Mouse (Mus musculus): Measurements from ENCODE around the gene Ubr3. TPM values are rescaled to one million over a fixed set of nuclear protein-coding genes. Genes with fewer than 3 reads are reported as not detected.

Ubr3 gene
- polyA plus RNA-seq, 1 experiment from 2014 or later = 10.0 TPM

- H3K9me3 ChIP-seq = no peaks in the 10 kb centered on the region
- ATAC-seq (ENCODE audit: extremely low read depth, insufficient number of reproducible peaks, low FRiP score, low TSS enrichment) = no peak
- no peaks in the 10 kb centered on the region for H3K27me3 ChIP-seq (replicated peaks)
- H3K4me1 ChIP-seq = 0 out of 2 replicates have a peak, but pooled peaks cover 3% of the 10 kb centered on the region
- no peak overlapping the region for H3K27ac ChIP-seq (replicated peaks)
- H3K9ac ChIP-seq = no peak overlapping the region
- 68% methylated on average over 3 of the region's 3 CpGs for WGBS
- H3K36me3 ChIP-seq = peaks cover 63% of the 10 kb centered on the region
- H3K4me3 ChIP-seq = no peak overlapping the region
- no peak overlapping the region for H3K4me2 ChIP-seq
Observed at GRCm38 (mm10) chr2:69917301-69917700, 20.3 kb downstream of the Ubr3 start.

- 61% methylated on average over 3 of the region's 3 CpGs for WGBS
- Histone ChIP-seq H3K9me3 (no peaks in the 10 kb centered on the region), H3K4me1 (0 out of 2 replicates have a peak, but pooled peaks cover 3% of the 10 kb centered on the region), H3K27me3 (replicated peaks) (no peaks in the 10 kb centered on the region), H3K36me3 (peaks cover 68% of the 10 kb centered on the region), H3K9ac (no peak overlapping the region), H3K27ac (replicated peaks) (no peak overlapping the region), H3K4me2 (no peak overlapping the region), H3K4me3 (no peak overlapping the region)
- no peak for ATAC-seq (ENCODE audit: extremely low read depth, insufficient number of reproducible peaks, low FRiP score, low TSS enrichment)
Observed at GRCm38 (mm10) chr2:69924943-69925342, 27.9 kb downstream of the Ubr3 start.

- Histone ChIP-seq H3K36me3 (peaks cover 54% of the 10 kb centered on the region), H3K4me3 (no peak overlapping the region), H3K27ac (replicated peaks) (no peak overlapping the region), H3K9ac (no peak overlapping the region), H3K4me2 (no peak overlapping the region), H3K9me3 (no peaks in the 10 kb centered on the region), H3K4me1 (no peaks in the 10 kb centered on the region), H3K27me3 (replicated peaks) (no peaks in the 10 kb centered on the region)
- no peak for ATAC-seq (ENCODE audit: extremely low read depth, insufficient number of reproducible peaks, low FRiP score, low TSS enrichment)
- WGBS = 88% methylated on average over 5 of the region's 5 CpGs
Observed at GRCm38 (mm10) chr2:69936331-69936730, 39.3 kb downstream of the Ubr3 start.

- H3K36me3 ChIP-seq = peaks cover 49% of the 10 kb centered on the region
- no peak overlapping the region for H3K4me3 ChIP-seq
- no peaks in the 10 kb centered on the region for H3K9me3 ChIP-seq
- H3K9ac ChIP-seq = no peak overlapping the region
- ATAC-seq (ENCODE audit: extremely low read depth, insufficient number of reproducible peaks, low FRiP score, low TSS enrichment) = no peak
- 64% methylated on average over 4 of the region's 4 CpGs for WGBS
- H3K4me2 ChIP-seq = no peak overlapping the region
- no peaks in the 10 kb centered on the region for H3K27me3 ChIP-seq (replicated peaks)
- no peaks in the 10 kb centered on the region for H3K4me1 ChIP-seq
- no peak overlapping the region for H3K27ac ChIP-seq (replicated peaks)
Observed at GRCm38 (mm10) chr2:69939226-69939625, 42.2 kb downstream of the Ubr3 start.

GRCm38 (mm10) chr2:69939649-69940048 is 42.6 kb downstream of the Ubr3 start:
- no peaks in the 10 kb centered on the region for H3K27me3 ChIP-seq (replicated peaks)
- no peaks in the 10 kb centered on the region for H3K4me1 ChIP-seq
- ATAC-seq (ENCODE audit: extremely low read depth, insufficient number of reproducible peaks, low FRiP score, low TSS enrichment) = no peak
- peaks cover 45% of the 10 kb centered on the region for H3K36me3 ChIP-seq
- H3K4me3 ChIP-seq = no peak overlapping the region
- H3K9ac ChIP-seq = no peak overlapping the region
- WGBS = 76% methylated on average over 5 of the region's 5 CpGs
- no peak overlapping the region for H3K27ac ChIP-seq (replicated peaks)
- no peak overlapping the region for H3K4me2 ChIP-seq
- no peaks in the 10 kb centered on the region for H3K9me3 ChIP-seq

- H3K9ac ChIP-seq = no peak overlapping the region
- no peak overlapping the region for H3K4me3 ChIP-seq
- H3K9me3 ChIP-seq = no peaks in the 10 kb centered on the region
- ATAC-seq (ENCODE audit: extremely low read depth, insufficient number of reproducible peaks, low FRiP score, low TSS enrichment) = no peak
- H3K4me2 ChIP-seq = no peak overlapping the region
- no peaks in the 10 kb centered on the region for H3K27me3 ChIP-seq (replicated peaks)
- H3K4me1 ChIP-seq = no peaks in the 10 kb centered on the region
- H3K27ac ChIP-seq (replicated peaks) = no peak overlapping the region
- WGBS = 86% methylated on average over 4 of the region's 4 CpGs
- peaks cover 42% of the 10 kb centered on the region for H3K36me3 ChIP-seq
Observed at GRCm38 (mm10) chr2:69941391-69942030, 44.5 kb downstream of the Ubr3 start.

- Histone ChIP-seq H3K4me3 (no peak overlapping the region), H3K9me3 (no peaks in the 10 kb centered on the region), H3K27ac (replicated peaks) (no peak overlapping the region), H3K9ac (no peak overlapping the region), H3K4me2 (no peak overlapping the region), H3K27me3 (replicated peaks) (no peaks in the 10 kb centered on the region), H3K4me1 (no peaks in the 10 kb centered on the region), H3K36me3 (peaks cover 73% of the 10 kb centered on the region)
- ATAC-seq (ENCODE audit: extremely low read depth, insufficient number of reproducible peaks, low FRiP score, low TSS enrichment) = no peak
- 70% methylated on average over 8 of the region's 8 CpGs for WGBS
Observed at GRCm38 (mm10) chr2:69952849-69953248, 55.8 kb downstream of the Ubr3 start.

GRCm38 (mm10) chr2:69955635-69956034 is 58.6 kb downstream of the Ubr3 start:
- H3K27me3 ChIP-seq (replicated peaks) = no peaks in the 10 kb centered on the region
- H3K27ac ChIP-seq (replicated peaks) = no peak overlapping the region
- no peak overlapping the region for H3K4me2 ChIP-seq
- no peak for ATAC-seq (ENCODE audit: extremely low read depth, insufficient number of reproducible peaks, low FRiP score, low TSS enrichment)
- H3K9ac ChIP-seq = no peak overlapping the region
- H3K4me1 ChIP-seq = no peaks in the 10 kb centered on the region
- no peaks in the 10 kb centered on the region for H3K9me3 ChIP-seq
- WGBS = 50% methylated on average over 2 of the region's 2 CpGs
- no peak overlapping the region for H3K4me3 ChIP-seq
- H3K36me3 ChIP-seq = peaks cover 65% of the 10 kb centered on the region

- Histone ChIP-seq H3K36me3 (peaks cover 74% of the 10 kb centered on the region), H3K9ac (no peak overlapping the region), H3K9me3 (no peaks in the 10 kb centered on the region), H3K27ac (replicated peaks) (no peak overlapping the region), H3K27me3 (replicated peaks) (no peaks in the 10 kb centered on the region), H3K4me2 (no peak overlapping the region), H3K4me3 (no peak overlapping the region), H3K4me1 (no peaks in the 10 kb centered on the region)
- 81% methylated on average over 2 of the region's 2 CpGs for WGBS
- no peak for ATAC-seq (ENCODE audit: extremely low read depth, insufficient number of reproducible peaks, low FRiP score, low TSS enrichment)
Observed at GRCm38 (mm10) chr2:69957622-69958021, 60.6 kb downstream of the Ubr3 start.

- Histone ChIP-seq H3K27ac (replicated peaks) (no peak overlapping the region), H3K4me1 (no peaks in the 10 kb centered on the region), H3K9me3 (no peaks in the 10 kb centered on the region), H3K36me3 (peaks cover 62% of the 10 kb centered on the region), H3K9ac (no peak overlapping the region), H3K4me3 (no peak overlapping the region), H3K27me3 (replicated peaks) (no peaks in the 10 kb centered on the region), H3K4me2 (no peak overlapping the region)
- ATAC-seq (ENCODE audit: extremely low read depth, insufficient number of reproducible peaks, low FRiP score, low TSS enrichment) = no peak
- 92% methylated on average over 2 of the region's 2 CpGs for WGBS
Observed at GRCm38 (mm10) chr2:69974896-69975295, 77.8 kb downstream of the Ubr3 start.

GRCm38 (mm10) chr2:69989224-69989623 is 92.2 kb downstream of the Ubr3 start:
- Histone ChIP-seq H3K36me3 (peaks cover 62% of the 10 kb centered on the region), H3K9ac (no peak overlapping the region)
- 84% methylated on average over 6 of the region's 6 CpGs for WGBS

GRCm38 (mm10) chr2:69990647-69991046 is 93.6 kb downstream of the Ubr3 start:
- Histone ChIP-seq H3K4me1 (no peaks in the 10 kb centered on the region; the same call in 1 of the 2 replicates), H3K9me3 (no peaks in the 10 kb centered on the region), H3K36me3 (peaks cover 60% of the 10 kb centered on the region), H3K27me3 (replicated peaks) (no peaks in the 10 kb centered on the region), H3K9ac (no peak overlapping the region), H3K4me3 (no peak overlapping the region), H3K27ac (replicated peaks) (no peak overlapping the region), H3K4me2 (no peak overlapping the region)
- no peak for ATAC-seq (ENCODE audit: extremely low read depth, insufficient number of reproducible peaks, low FRiP score, low TSS enrichment)
- WGBS = 45% methylated on average over 2 of the region's 2 CpGs

More at GRCm38 (mm10) chr2:69989224-69989623, 92.2 kb downstream of the Ubr3 start:
- Histone ChIP-seq H3K27me3 (replicated peaks) (no peaks in the 10 kb centered on the region), H3K4me1 (no peaks in the 10 kb centered on the region), H3K4me2 (no peak overlapping the region), H3K27ac (replicated peaks) (no peak overlapping the region), H3K4me3 (no peak overlapping the region), H3K9me3 (no peaks in the 10 kb centered on the region)
- ATAC-seq (ENCODE audit: extremely low read depth, insufficient number of reproducible peaks, low FRiP score, low TSS enrichment) = no peak

Data from heart, embryonic 13.5 days (tissue).